Mouse (Mus musculus) kidney, embryonic 14.5 days (tissue): ENCODE data around the gene BC048403. TPM values are rescaled to one million over a fixed set of nuclear protein-coding genes. Genes with fewer than 3 reads are reported as not detected.

Source experiments
- ATAC-seq: fragments of 200-750 bp; cut with Nextera tagmentation; 2 replicates; pipeline ENCODE4 v1.8.0; 2017; ENCODE audit warnings: moderate number of reproducible peaks, mild to moderate bottlenecking, moderate TSS enrichment, moderate library complexity; ENCODE audit not compliant: low FRiP score, low TSS enrichment
- H3K27ac ChIP-seq: fragments of 300-500 bp; sonication (generic); 2 replicates; pipeline ENCODE4 v1.5.1; 2014; ENCODE audit warnings: low read depth, mild to moderate bottlenecking, low read length, moderate library complexity, mixed read lengths
- H3K27me3 ChIP-seq: fragments of 300-500 bp; sonication (generic); 2 replicates; pipeline ENCODE4 v1.6.1; 2014; ENCODE audit warnings: mild to moderate bottlenecking, low read length; ENCODE audit not compliant: control insufficient read depth, insufficient read depth
- H3K36me3 ChIP-seq: fragments of 300-500 bp; sonication (generic); 2 replicates; pipeline ENCODE4 v1.6.1; 2014; ENCODE audit warnings: low read length, mixed read lengths; ENCODE audit not compliant: control insufficient read depth, insufficient read depth
- H3K4me1 ChIP-seq: fragments of 300-500 bp; sonication (generic); 2 replicates; pipeline ENCODE4 v1.6.1; 2014; ENCODE audit warnings: low read length, mixed read lengths; ENCODE audit not compliant: control insufficient read depth, insufficient read depth
- H3K4me2 ChIP-seq: fragments of 300-500 bp; sonication (generic); replicated peaks from 2 replicates; pipeline ENCODE4 v1.6.1; 2014; ENCODE audit warnings: low read depth, mild to moderate bottlenecking, low read length
- H3K4me3 ChIP-seq: fragments of 300-500 bp; sonication (generic); 2 replicates; pipeline ENCODE4 v1.5.1; 2014; ENCODE audit warnings: mild to moderate bottlenecking, low read length
- H3K9ac ChIP-seq: fragments of 300-500 bp; sonication (generic); 2 replicates; pipeline ENCODE4 v1.6.1; 2014; ENCODE audit warnings: low read depth, mild to moderate bottlenecking, low read length, moderate library complexity
- H3K9me3 ChIP-seq: fragments of 300-500 bp; sonication (generic); 2 replicates; pipeline ENCODE4 v1.6.1; 2016; ENCODE audit warnings: low read length; ENCODE audit not compliant: control insufficient read depth
- WGBS: fragments of 180-500 bp; shearing (Covaris S2); extraction: QIAGEN DNeasy Blood & Tissue Kit; methylation state at CpG from one replicate; pipeline ENCODE4 v1.1.7; 2014; 5-methylcytosine and 5-hydroxymethylcytosine counted together
- polyA plus RNA-seq: library from polyadenylated mRNA; unstranded; fragments of >200 nt; fragmentation: Nextera tagmentation; extraction: Ambion mirVana; gene quantifications from 2 replicates; pipeline ENCODE4 v1.2.1, GENCODE M21; 2014

Gene BC048403
- polyA plus RNA-seq, 1 experiment from 2014 or later: 3.6 TPM

- no peak overlapping the region for H3K4me3 ChIP-seq
- ATAC-seq: no peak
- no peak overlapping the region for H3K9ac ChIP-seq
- H3K9me3 ChIP-seq: no peaks in the 10 kb centered on the region; the same call in 1 of the 2 replicates
- WGBS: 93% methylated on average over 12 of the region's 12 CpGs
- H3K27ac ChIP-seq: no peak overlapping the region
- H3K4me2 ChIP-seq: no peak overlapping the region
- no peaks in the 10 kb centered on the region for H3K4me1 ChIP-seq
- no peaks in the 10 kb centered on the region for H3K27me3 ChIP-seq
- H3K36me3 ChIP-seq: peaks cover 10% of the 10 kb centered on the region; the same call in 1 of the 2 replicates
Measured at GRCm38 (mm10) chr10:121750175-121750574, 10.4 kb downstream of the BC048403 start.

GRCm38 (mm10) chr10:121754237-121754636 lies 14.5 kb downstream of the BC048403 start:
- Histone ChIP-seq H3K36me3 (peaks cover 7% of the 10 kb centered on the region; the same call in 1 of the 2 replicates), H3K4me1 (no peaks in the 10 kb centered on the region), H3K9me3 (no peaks in the 10 kb centered on the region), H3K27me3 (no peaks in the 10 kb centered on the region), H3K4me3 (no peak overlapping the region), H3K4me2 (no peak overlapping the region), H3K9ac (no peak overlapping the region), H3K27ac (no peak overlapping the region)
- WGBS: 67% methylated on average over 5 of the region's 5 CpGs
- no peak for ATAC-seq

DNA sequence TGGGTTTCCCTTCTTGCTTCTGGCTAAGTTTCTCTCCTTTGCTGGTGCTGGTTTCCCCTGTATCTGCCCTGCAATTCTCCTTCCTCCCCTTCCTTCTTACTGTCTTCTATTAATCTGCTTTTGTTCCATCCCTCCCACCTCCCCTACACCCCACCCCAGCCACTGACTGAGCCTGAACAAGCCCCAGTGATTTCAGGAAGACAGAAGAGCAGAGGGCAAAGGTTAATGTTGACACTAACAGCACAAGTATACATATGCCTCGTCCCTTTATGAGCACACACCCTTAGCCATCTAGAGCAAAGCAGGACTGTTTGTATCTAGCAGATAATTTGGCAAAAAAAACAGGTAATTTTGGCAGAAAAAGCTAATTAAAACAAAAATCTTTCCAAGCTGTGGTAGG lies 16.1 kb downstream of the BC048403 start:
- H3K9ac ChIP-seq: no peak overlapping the region
- no peaks in the 10 kb centered on the region for H3K9me3 ChIP-seq
- no peak overlapping the region for H3K27ac ChIP-seq
- no peaks in the 10 kb centered on the region for H3K27me3 ChIP-seq
- H3K36me3 ChIP-seq: peaks cover 2% of the 10 kb centered on the region; the same call in 1 of the 2 replicates
- H3K4me2 ChIP-seq: no peak overlapping the region
- 12% methylated on average over 1 of the region's 1 CpGs for WGBS
- no peak overlapping the region for H3K4me3 ChIP-seq
- H3K4me1 ChIP-seq: no peaks in the 10 kb centered on the region
- no peak for ATAC-seq

DNA sequence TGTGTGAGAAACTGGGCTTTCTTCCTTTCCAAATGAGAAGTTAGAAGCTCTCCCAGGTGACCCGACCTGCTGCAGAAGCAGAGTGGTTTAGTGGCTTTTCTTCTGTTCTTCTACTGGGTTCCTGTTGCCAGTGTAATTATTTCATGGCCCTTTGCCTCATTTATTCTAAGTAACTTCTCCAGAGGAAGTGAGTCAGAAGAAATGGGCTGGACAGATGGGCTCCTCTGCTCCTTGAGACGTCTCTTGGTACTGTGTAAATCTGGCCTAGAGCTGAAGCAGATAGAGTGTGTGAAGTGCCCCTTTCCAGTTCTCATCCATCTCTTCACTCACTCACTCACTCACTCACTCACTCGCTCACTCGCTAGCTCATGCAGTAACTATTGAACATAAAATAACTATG lies 16.9 kb downstream of the BC048403 start:
- Histone ChIP-seq H3K9ac (no peak overlapping the region), H3K27me3 (no peaks in the 10 kb centered on the region), H3K4me2 (no peak overlapping the region), H3K4me3 (no peak overlapping the region), H3K27ac (no peak overlapping the region), H3K9me3 (no peaks in the 10 kb centered on the region), H3K4me1 (no peaks in the 10 kb centered on the region), H3K36me3 (no peaks in the 10 kb centered on the region)
- no peak for ATAC-seq
- 83% methylated on average over 4 of the region's 4 CpGs for WGBS

DNA sequence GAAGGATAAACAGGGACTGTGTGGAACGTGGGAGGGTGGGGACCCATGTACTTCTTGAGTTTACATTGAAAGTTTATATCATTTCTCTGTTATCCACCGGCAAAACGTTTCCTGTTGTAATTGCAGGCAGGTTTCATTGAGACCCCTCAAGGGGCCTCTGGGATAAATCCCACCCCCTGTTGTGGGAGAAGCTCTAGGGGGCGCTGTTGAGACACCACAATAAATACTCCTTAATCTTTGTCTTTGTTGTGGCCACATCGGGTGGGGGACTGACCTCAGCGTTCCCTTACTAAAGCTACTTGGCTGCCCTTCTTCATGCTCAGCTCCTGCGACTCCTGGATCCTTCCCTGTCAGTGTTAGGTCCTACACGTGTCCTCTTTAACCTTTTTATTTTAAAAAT lies 19.4 kb downstream of the BC048403 start:
- Histone ChIP-seq H3K4me3 (no peak overlapping the region), H3K9me3 (no peaks in the 10 kb centered on the region), H3K9ac (no peak overlapping the region), H3K4me2 (no peak overlapping the region), H3K36me3 (no peaks in the 10 kb centered on the region), H3K27ac (no peak overlapping the region), H3K4me1 (no peaks in the 10 kb centered on the region), H3K27me3 (no peaks in the 10 kb centered on the region)
- 54% methylated on average over 8 of the region's 8 CpGs for WGBS
- ATAC-seq: no peak

- 87% methylated on average over 9 of the region's 9 CpGs for WGBS
- no peak overlapping the region for H3K9ac ChIP-seq
- H3K9me3 ChIP-seq: no peaks in the 10 kb centered on the region
- H3K4me3 ChIP-seq: no peak overlapping the region
- no peaks in the 10 kb centered on the region for H3K27me3 ChIP-seq
- H3K36me3 ChIP-seq: no peaks in the 10 kb centered on the region
- no peaks in the 10 kb centered on the region for H3K4me1 ChIP-seq
- H3K4me2 ChIP-seq: no peak overlapping the region
- H3K27ac ChIP-seq: no peak overlapping the region
- ATAC-seq: no peak
Measured at GRCm38 (mm10) chr10:121762141-121762540, 22.4 kb downstream of the BC048403 start.

GRCm38 (mm10) chr10:121763191-121763590 lies 23.5 kb downstream of the BC048403 start:
- Histone ChIP-seq H3K4me2 (no peak overlapping the region), H3K9me3 (no peaks in the 10 kb centered on the region), H3K36me3 (no peaks in the 10 kb centered on the region), H3K27ac (no peak overlapping the region), H3K27me3 (no peaks in the 10 kb centered on the region), H3K4me3 (no peak overlapping the region), H3K9ac (no peak overlapping the region), H3K4me1 (no peaks in the 10 kb centered on the region)
- no peak for ATAC-seq
- 94% methylated on average over 9 of the region's 13 CpGs for WGBS

DNA sequence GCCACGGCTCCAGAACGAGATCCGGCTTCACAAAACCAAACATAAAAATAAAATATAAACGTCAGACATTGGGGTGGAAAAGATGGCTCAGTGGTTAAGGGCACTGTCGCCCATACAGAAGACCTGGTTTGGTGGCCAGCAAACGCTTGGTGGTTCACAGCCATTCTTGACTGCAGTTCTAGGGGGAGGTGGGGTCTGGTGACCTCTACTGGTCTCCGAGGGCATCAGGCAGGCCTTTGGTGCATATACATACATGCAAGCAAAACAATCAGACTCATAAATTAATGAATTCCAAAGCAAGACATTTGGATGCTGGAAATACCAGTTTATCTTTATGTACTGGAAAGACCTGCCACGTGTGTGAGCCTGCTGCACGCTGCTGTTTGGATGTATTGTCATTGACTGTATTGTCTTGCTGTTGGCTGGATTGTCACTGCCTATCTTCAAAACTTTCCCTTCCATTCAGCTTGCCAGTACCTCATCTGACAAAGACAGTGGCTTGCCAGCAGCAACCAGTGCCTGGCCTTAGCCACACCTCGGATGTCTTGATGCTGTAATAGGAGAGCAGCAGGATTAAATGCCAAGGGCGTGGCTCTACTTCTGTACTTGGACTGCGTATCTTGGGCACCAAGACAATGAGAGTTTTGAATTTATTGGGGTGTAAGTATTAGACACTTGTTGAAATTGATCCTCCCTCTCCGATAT lies 24.9 kb downstream of the BC048403 start:
- Histone ChIP-seq H3K9me3 (no peaks in the 10 kb centered on the region), H3K36me3 (no peaks in the 10 kb centered on the region), H3K27ac (no peak overlapping the region), H3K4me1 (no peaks in the 10 kb centered on the region), H3K27me3 (no peaks in the 10 kb centered on the region), H3K9ac (no peak overlapping the region), H3K4me3 (no peak overlapping the region), H3K4me2 (no peak overlapping the region)
- ATAC-seq: no peak
- WGBS: 79% methylated on average over 13 of the region's 13 CpGs

DNA sequence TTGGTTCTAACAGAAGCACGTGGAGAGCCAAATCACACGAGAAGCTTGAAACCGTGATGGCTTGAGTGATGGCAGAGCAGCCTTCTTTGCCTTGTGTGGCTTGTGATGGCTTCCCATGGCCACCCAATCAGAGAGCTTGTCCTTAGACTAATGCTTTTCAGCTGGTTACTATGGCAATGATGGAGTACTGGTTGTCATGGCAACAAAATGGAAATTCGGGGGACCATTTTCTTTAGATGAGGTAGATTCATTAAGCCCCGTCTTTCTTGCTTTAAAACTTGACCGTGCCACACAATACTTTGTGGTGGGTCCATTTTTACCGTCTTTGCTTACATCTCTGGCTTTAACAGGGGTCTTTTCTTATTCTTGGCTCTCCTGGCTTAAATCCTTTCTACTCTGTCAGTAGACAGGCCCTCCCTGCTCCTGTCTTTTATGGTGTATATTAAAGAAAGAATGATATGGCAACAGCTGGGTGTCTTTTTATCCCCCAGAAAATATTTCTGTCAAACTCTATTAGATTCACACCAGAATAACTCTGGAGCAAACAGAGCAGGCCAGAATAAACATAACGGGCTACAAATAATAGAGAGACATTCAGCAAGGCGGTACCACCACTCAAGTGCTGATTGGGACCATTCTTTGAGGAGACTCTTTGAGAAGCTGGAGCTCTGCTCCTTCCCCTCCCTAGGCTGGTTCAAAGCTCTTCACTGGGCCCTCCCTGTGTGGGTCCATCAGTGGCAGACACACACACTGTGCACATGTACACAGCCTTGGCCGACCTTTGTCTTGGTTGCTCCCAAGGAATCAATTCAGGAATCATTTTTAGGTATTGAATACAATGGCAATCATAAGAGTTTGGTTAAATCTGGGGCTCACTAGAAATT lies 25.7 kb downstream of the BC048403 start:
- ATAC-seq: no peak
- no peak overlapping the region for H3K4me3 ChIP-seq

More for the DNA sequence above, 25.7 kb downstream of the BC048403 start:
- Histone ChIP-seq H3K27ac (no peak overlapping the region), H3K4me2 (no peak overlapping the region), H3K27me3 (no peaks in the 10 kb centered on the region), H3K4me1 (no peaks in the 10 kb centered on the region), H3K9ac (no peak overlapping the region), H3K36me3 (no peaks in the 10 kb centered on the region), H3K9me3 (no peaks in the 10 kb centered on the region)
- 72% methylated on average over 10 of the region's 10 CpGs for WGBS
